Mouse (Mus musculus) heart, postnatal 14 days (tissue): Measurements from ENCODE around the gene Ros1. TPM values are rescaled to one million over a fixed set of nuclear protein-coding genes. Genes with fewer than 3 reads are reported as not detected.

Experiments
- DNase-seq, 2 experiments: peaks; one replicate each; pipeline ENCODE4 v3.0.0; 2021 to 2022
- intact Hi-C: fragments of 180-260 bp; cut with DNase I; formaldehyde crosslinking; loops from one replicate; pipeline ENCODE4 v1.15.1; 2025
- total RNA-seq, 2 experiments: library from RNA; stranded (reverse); gene quantifications; 2 replicates each; pipeline ENCODE4 v1.2.3; 2021

Ros1 gene
- total RNA-seq, 2 experiments from 2014 or later, result 0.02 TPM; not detected in 1

DNA sequence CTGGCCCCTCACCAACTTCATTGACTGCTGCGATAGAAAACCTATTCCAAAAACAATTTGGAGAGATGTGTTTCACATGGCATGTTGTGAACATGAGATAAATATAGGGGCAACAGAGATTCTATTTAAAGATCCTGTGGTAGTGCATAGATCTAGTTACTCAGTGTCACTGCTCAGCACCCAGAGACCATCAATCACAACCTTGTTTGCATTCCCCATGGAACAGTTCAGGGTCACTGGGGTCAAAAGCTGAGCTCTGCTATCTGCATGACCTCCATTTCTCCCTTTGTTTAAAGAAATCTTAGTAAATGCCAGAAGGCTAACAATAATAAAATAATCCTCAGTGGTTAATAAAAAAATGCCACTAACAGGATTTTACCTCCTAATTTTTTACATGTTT lies 29.7 kb downstream of the Ros1 start:
- intact Hi-C loops, result no loop called here
- no peak for DNase-seq

DNA sequence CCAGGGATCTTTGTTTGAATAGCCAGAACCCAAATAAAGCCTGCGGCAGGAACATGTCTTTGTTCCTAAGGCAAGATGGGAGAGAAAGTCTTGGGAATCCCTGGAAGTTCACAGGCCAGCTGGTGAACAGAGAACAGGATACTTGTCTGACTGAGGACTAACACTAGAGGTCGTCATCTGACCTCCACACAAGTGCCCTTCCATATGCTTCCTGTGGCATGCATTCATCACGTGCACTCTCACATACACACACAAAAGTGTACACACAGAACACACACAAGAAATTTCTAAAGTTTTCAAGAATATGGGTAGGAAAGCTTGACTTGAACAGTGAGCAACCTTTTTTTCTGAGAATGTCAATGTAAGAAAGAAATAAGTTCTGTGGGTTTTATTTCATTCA lies 34.4 kb downstream of the Ros1 start:
- DNase-seq, result no peak
- intact Hi-C loops, result no loop called here

DNA sequence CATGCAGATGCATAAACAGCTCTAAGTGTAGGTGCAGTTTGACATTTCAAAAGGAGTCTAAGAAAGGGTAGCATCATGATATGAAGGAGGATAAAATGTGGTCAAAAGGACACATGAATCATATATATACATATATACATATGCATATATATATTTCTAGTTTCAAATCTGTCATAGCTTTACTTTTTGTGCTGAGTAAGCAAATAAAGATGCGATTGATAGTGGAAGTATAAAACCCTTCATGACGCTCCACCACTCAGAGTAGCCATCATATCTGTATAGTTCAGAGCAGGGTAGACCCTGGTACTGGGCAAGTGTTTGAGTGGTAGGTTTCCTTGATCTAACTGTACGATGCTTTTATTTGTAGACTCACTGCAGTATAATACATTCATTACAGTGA lies 35.3 kb downstream of the Ros1 start:
- intact Hi-C loops, result no loop called here
- DNase-seq, result no peak

DNA sequence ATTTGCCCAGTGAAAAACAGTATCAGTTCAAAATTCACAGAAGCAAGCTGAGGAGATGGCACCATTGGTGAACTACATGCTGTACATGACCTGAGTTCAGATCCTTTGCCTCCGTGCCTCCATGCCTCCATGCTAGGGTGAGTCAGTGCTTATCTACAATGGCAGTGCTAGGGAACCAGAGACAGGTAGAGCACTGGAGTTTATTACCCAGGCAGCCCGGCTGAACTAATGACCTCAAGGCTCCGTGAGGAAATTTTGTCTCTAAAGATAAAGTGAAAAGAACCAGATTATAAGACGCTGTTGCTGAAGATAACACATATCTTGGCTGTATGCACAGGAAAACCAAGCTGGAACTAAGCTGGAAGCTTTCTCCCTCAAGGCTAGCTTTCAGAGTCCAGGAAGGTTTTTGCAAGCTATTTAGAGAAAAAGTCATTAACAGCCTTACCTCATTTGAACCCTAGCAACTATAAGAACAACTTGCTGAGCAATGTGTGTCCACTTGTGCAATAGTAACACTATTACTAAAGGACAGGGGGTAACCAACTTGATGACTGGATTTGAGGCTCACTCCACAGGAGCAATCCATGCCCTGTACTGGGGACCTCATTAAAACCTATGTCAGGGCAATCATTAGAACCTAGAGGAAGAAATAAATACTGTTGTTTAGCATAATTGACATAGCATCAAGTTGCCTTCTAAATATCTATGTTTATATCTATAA lies 61.5 kb downstream of the Ros1 start:
- no peak for DNase-seq
- intact Hi-C loops, result no loop called here

DNA sequence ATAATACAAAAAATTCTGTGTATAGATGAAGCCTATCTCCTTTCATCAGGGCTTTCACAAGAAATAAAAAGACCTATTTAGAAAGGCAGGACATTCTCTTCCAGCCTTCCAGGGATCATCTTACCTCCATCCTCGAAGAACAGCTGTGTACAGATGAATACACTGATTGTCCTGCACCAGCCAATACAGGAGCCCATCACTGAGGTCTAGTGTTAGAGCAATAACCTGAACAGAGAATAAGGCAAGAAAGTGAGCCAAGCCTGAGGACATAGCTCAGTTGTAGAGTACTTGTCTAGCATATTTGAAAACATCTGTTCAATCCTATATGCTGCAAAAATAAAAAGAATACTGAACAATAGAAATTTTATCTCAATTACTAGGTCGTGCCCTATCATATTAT lies 64.3 kb downstream of the Ros1 start:
- DNase-seq, result no peak

DNA sequence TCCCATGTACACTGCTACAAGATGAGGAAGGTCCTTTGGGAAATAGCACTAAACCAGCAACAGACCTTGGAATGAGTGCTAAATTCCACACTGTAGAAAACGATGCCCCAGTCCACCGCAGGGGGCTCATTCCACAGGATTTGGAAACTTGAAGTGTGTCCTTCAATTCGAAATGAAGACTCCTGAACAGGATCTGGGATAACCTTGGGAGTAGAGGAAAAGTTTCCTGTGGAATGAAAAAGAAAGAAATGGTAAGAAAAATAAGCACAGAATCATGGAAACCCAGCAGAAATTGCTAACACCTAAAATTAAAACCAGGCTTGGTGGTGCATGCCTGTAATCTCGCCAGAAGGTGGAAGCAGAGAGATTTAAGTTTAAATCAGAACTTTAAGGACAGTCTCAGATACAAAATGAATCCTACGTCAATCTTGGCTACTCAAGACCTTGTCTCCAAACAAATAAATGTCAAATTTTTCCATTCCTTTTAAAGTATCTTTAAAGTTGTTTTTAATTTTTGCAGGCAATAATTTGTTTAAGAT lies 66.1 kb downstream of the Ros1 start:
- intact Hi-C loops, result no loop called here
- no peak for DNase-seq

More for the DNA sequence above, 64.3 kb downstream of the Ros1 start:
- intact Hi-C loops, result no loop called here

DNA sequence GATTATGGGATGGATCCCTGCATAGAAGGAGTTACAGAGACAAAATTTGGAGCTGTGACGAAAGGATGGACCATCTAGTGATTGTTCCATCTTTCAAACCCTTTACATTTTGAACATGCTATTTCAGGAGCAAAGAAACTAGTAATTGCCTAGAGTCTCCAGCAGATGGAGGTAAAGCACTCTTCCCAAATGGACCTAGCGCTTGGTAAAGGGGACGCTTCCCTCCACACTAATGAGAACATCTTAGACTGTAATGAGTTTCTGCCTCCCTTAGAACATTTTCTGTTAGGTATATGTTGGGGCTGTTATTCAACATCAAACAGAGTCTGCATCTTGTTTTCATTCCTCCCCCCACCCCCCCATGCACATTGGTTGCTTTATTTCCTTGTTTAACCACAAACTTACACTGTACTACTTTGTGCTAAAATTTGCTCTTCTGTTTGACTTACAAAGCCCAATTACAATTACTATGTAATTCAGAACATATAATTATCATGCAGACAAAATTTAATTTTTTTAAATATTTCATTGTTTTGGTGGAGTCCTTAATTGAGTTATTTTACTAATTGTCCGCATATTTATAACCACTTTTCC lies 88.8 kb downstream of the Ros1 start:
- intact Hi-C loops, result loop anchor here (5.0 kb wide), 1 partner anchor 226 kb away; no protein-coding TSS in a partner anchor
- DNase-seq, result peak in 1 of 2 experiments; percentile 32

DNA sequence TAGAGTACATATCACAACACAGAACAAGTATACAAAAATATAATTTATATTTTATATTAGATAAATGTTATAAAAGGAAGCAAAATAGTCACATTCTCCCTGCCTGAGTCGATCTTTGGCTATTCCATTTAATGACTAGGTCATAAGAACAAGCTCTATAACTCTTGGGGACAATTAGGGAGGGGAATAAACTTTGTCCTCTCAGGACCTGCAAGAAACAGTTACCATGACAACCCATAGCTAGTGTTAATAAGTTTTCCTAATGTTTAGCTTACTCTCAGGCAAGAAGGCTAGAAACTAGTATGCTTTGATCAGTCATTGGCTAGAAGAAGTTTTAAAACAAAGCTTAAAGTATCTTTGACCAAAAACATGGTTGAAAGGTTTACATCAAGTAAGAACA lies 93.8 kb downstream of the Ros1 start:
- DNase-seq, result no peak
- intact Hi-C loops, result loop anchor here (5.0 kb wide), 1 partner anchor 281 kb away; the partner anchor contains the start of gene Gopc

DNA sequence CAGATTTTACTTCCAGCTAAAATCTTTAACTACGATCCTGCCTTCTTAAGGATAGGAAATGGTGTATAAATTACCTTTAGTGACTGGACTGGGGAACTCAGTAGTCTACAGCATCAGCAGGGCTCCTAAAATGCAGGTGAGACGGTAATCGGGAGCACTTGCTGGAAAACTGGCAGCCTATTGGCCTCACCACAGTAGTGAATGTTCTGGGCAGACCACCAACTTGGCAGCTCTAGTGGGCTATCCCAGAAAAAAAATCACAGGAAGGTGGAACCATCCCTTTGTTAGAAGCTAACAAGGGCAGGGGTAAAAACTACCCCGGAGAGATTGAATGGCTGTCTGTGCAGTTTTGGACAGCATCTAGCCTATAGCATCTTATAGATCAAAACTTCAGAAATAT lies 102.9 kb downstream of the Ros1 start:
- intact Hi-C loops, result no loop called here
- no peak for DNase-seq

DNA sequence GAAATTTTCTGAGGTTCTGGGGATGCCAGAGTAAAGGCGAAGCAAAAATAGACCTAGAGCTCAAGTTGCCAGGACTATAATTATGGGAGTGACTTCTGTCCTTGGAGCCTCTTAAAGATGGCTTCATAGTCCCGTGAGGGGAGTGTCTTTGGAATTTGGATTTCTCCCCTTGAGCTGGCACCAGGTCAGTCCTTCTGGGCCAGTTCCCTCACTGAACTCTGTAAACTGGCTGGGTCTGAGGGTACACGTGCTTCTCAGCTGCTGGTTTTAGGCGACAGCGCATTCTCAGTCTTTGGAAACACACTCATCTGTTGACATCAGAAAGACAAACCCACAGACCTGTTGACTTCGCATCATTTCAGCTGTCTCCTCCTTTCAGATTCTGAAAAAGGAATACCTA lies 108.4 kb downstream of the Ros1 start:
- intact Hi-C loops, result no loop called here
- DNase-seq, result no peak

DNA sequence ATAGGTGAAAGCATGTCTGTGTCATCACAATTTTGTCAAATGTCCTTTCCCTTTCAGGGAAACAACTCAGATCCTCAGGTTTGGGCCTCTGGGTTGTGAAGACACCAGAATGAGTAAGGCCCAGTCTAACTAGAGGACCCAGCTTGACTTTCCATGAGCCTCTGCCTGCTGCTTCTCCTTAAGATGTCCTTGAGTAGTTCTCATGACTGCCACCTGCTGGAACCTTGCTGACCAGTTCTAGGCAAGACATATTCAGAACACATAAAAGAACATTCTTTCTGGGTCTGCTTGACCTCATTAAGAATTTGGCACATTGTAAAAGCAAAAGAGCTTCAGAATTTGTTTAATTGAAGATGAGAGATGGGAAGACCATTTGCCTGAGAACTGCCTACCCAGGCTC lies 122.6 kb downstream of the Ros1 start:
- intact Hi-C loops, result loop anchor here (2.0 kb wide), 1 partner anchor 280 kb away; no protein-coding TSS in a partner anchor
- peak; percentile 27 to 49 for DNase-seq

DNA sequence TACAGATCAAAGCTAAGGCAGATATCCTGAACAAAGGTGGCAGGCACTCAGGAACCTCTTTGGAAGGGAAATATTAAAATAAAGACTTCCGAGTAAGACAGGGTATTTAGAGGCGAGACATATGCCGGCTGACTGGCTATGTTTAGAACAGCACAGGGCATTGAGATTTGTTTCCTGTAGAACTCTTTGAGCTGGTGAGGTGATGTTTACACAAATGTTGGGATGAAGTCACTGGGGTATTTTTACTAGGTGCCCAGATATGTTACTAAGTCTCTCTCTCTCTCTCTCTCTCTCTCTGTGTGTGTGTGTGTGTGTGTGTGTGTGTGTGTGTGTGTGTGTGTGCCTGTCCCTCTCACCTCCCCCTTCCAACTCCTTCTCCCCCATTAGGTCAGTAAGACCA lies 146.8 kb downstream of the Ros1 start:
- no peak for DNase-seq
- intact Hi-C loops, result no loop called here

DNA sequence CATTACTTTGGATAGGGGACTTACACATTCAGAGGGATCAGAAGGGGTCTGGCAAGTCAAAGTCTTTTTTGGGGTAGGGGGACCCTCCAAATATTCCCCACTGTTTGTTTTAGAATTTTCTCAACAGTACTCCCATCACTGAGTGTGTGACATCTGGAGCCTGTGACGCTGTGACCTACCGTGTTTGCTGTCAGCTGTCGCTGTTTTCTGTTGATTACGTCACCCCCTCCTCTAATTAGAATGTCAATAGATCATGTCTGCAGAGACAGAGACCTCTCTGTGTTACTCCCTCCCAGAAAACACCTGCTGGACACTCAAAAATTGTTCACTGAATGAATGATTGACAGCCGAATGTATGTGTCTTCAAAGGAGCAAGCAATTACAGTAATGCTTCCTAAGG lies 152.0 kb downstream of the Ros1 start:
- DNase-seq, result no peak
- intact Hi-C loops, result no loop called here

DNA sequence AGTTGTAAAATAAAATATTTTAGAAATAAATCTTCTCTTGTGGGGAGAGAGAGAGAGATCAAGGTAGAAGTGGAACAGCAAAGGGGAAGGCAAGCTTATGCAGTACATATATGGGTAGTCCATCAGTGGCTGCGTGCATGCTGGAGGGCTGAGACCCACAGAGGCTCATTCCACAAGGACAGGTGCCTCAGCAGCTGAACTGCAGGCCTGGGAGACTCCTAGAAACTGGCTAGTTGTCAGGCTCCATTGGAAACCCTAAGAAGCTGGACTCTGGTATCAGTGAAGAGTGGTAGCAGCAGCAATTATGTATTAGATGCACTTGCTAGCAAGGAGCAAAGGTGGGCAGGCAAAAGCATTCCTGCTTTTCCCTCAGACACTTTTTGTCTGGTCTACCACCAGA lies 155.7 kb downstream of the Ros1 start:
- DNase-seq, result no peak
- intact Hi-C loops, result no loop called here

DNA sequence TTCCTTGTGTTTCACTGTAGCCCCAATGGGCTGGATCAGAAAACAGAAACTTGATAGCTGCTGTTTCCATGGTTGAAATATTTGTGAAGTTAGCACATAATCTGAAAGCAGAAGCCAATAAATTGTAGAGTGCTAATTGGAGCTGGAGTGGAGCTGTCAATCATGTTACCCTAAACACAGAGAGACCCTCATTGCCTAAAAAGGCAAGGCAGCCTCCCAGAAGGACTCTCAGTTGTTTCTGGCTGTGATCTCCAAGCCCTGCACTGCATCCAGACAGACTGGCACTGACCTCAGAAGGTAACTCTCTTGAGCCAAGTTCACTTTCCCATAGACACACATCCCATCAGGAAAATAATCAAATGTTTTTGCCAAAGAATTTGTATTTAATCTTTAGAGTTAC lies 161.3 kb downstream of the Ros1 start:
- no peak for DNase-seq
- intact Hi-C loops, result no loop called here

DNA sequence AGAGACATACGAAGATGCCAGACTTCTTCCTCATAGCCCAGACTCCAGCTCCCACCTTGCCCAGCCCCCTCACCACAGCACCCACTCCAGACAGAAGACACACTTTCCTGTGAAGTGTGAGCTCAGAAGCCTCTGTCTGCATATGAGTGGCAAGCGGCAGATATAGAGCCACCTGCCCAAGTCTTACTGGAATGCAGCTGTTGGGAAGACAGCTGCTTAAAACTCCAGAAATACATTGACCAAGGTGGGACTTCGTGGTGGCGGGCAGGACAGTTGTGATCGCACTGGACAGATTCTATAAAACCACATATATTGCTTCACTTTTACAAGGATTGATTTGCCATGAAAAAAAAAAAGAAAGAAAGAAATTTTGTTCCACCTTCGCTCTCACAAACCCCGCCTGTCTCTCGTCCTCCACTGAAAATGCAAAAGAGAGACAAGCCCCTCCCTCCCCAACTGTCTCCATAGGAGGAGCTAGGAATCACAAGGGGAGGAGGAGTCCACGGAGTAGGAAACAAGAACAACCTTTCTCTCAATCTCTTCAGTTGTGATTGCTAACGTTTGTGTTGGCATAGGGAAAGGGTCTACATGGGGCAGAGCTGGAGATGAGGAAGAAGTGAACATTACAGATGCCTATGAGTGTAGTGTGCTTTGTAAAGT lies 165.5 kb downstream of the Ros1 start:
- intact Hi-C loops, result no loop called here

DNA sequence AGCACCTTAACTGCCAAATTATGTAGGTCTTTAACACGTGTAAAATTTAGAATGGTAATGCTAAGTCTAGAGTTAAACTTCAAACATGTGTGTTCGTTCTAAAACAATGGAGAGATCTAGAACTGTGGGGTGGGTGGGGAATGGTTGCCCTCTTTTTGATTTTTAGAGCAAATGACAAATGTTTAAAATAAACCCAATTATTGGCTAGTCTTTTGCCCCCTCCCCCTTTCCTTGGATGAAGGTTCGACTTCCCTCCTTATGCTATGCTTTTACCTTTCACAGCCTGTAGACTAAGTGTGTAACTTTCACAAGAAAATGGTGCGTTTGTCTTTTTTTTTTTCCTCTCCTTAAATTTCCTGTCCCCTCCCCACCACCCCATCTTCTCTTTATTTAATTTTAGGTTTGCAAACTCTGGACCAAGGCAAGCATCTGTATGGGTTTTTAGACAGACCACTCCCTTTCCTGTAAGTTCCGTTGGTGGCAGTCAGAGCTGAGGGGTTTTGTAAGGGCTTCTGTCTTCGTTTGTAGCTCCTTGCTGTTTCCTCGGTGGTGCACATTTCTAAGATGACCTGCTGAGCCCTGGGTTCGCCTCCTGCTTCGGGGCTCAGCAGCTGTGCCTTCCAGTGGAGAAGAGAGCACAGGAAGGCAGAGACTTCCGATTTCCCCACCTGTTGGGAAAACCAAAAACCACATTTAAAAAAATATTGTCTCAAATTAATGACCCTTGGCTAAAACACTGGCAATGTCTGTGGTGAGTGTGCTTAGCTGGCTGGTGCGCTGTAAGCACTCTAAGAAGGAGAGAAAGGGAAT lies 166.3 kb downstream of the Ros1 start:
- intact Hi-C loops, result no loop called here
- DNase-seq, result no peak

More for the DNA sequence above, 165.5 kb downstream of the Ros1 start:
- DNase-seq, result no peak

DNA sequence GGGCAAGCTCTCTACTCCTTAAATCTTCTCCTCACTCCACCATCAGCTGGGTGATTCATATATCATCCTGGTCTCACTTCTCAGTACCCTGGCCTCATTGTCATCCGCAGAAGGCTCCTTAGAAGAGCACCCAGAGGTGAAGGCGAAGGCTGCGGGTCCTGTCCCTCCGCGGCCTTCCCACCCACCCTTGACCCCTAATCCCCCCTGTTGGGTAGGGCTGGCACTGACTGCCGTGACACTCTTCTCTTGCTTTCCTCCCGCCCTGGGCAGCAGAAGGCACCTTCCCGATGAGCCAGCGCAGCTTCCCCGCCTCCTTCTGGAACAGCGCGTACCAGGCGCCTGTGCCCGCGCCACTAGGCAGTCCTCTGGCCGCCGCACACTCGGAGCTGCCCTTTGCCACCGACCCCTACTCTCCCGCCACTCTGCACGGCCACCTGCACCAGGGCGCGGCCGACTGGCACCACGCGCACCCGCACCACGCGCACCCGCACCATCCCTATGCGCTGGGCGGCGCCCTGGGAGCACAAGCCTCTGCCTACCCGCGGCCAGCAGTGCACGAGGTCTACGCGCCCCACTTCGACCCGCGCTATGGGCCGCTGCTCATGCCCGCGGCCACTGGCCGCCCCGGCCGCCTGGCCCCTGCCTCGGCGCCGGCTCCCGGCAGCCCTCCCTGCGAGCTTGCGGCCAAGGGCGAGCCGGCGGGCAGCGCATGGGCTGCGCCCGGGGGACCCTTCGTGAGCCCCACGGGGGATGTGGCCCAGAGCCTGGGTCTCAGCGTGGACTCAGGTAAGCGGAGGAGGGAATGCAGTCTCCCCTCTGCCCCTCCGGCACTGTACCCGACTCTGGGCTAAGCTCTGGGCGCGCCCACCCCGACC lies 167.6 kb downstream of the Ros1 start:
- no peak for DNase-seq
- intact Hi-C loops, result no loop called here

DNA sequence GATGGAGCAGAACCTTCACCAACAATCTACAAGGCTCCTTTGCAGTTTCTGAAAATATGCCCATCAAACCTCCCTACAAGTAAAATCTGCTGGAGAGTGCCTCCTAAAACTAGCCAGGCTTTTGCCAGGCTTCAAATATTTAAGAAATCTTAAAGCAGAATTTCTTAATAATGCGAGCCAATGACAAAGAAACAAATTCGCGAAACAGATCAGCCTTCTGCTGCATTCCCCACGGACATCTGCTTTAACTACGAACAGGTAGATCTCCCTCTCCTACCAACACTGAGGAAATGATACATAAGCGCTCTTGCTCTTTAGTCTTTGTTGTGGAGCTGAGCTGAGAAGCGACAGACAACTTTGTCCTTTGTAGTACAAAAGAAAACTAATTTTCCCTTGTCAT lies 169.2 kb downstream of the Ros1 start:
- no peak for DNase-seq
- intact Hi-C loops, result no loop called here

DNA sequence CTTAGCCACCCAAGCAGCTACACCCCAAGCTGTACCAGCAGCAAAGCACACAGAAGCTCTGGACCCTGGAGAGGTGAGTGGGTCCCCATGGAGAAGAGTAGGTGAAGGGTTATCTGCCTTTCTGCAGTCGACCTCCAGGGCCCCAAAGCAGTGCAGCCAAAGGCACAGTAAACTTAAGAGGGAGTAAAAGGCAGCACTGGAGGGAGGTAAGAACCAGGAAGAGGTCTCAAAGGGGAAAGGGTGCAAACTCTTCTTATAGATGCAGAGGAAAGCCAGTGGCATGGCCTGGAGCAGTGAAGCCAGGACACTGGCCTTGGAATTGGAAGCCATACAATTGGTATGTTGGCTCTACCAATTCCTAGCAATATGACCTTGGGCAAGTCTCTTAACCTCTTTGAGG lies 169.8 kb downstream of the Ros1 start:
- intact Hi-C loops, result no loop called here

More for the DNA sequence above, 169.8 kb downstream of the Ros1 start:
- no peak for DNase-seq
